ENCODE assay signal across 7 mouse cellular contexts in genomic region chr14:39473771-39474211, GRCm38 (mm10). TPM values are rescaled to one million over a fixed set of nuclear protein-coding genes. Genes with fewer than 3 reads are reported as not detected.
DNase-seq lines count a peak whose midpoint lies in the region; ATAC-seq and TF ChIP-seq lines count a peak whose summit lies in the region.

No protein-coding gene starts in this region.

- H3K9me3 ChIP-seq in E14TG2a.4 (ENCODE audit: low read length): 0 out of 2 replicates have a peak, but pooled peaks cover 3% of the 10 kb centered on the region
- H3K9me3 ChIP-seq in embryonic facial prominence, embryonic 15.5 days (replicated peaks): no peaks in the 10 kb centered on the region
- no peaks in the 10 kb centered on the region for H3K9me3 ChIP-seq in midbrain, embryonic 15.5 days

- DNase-seq in R1 (ENCODE audit: low read depth, low spot score): peak; percentile 33
- DNase-seq in layer of hippocampus, adult 9-11 months: peak; percentile 41
- DNase-seq in natural killer cell, adult 2 months (ENCODE audit: low spot score in 2 of 2): no peak

- H3K4me3 ChIP-seq in E14TG2a.4 (replicated peaks; ENCODE audit: low read length): peak overlapping the region; percentile 74
- peak overlapping the region; percentile 48 for H3K4me3 ChIP-seq in embryonic facial prominence, embryonic 15.5 days (replicated peaks)
- H3K4me3 ChIP-seq in midbrain, embryonic 15.5 days: peak overlapping the region; percentile 83

- WGBS in embryonic facial prominence, embryonic 15.5 days: 2% methylated on average over 27 of the region's 27 CpGs
- 1% methylated on average over 27 of the region's 27 CpGs for WGBS in midbrain, embryonic 15.5 days

- peaks cover 72% of the 10 kb centered on the region for H3K27me3 ChIP-seq in E14TG2a.4 (ENCODE audit: insufficient read depth, low read length)
- H3K27me3 ChIP-seq in embryonic facial prominence, embryonic 15.5 days: peaks cover 73% of the 10 kb centered on the region
- H3K27me3 ChIP-seq in midbrain, embryonic 15.5 days (replicated peaks): no peaks in the 10 kb centered on the region

- ATAC-seq in embryonic facial prominence, embryonic 15.5 days (ENCODE audit: insufficient number of reproducible peaks, low FRiP score, low TSS enrichment, low read depth): no peak
- peak; percentile 59 for ATAC-seq in midbrain, embryonic 15.5 days (replicated peaks)
- ATAC-seq in monocyte, adult 5-6 weeks (replicated peaks; ENCODE audit: insufficient number of reproducible peaks, low FRiP score, low TSS enrichment, poor library complexity, severe bottlenecking): no peak

- H3K36me3 ChIP-seq in E14TG2a.4 (ENCODE audit: insufficient read depth, low read length): no peaks in the 10 kb centered on the region
- no peaks in the 10 kb centered on the region for H3K36me3 ChIP-seq in embryonic facial prominence, embryonic 15.5 days
- H3K36me3 ChIP-seq in midbrain, embryonic 15.5 days (replicated peaks): no peaks in the 10 kb centered on the region

- H3K9ac ChIP-seq in embryonic facial prominence, embryonic 15.5 days: no peak overlapping the region
- H3K9ac ChIP-seq in midbrain, embryonic 15.5 days: peak overlapping the region; percentile 89

- H3K4me1 ChIP-seq in E14TG2a.4 (replicated peaks; ENCODE audit: low read depth, low read length): peaks cover 14% of the 10 kb centered on the region; the same call in 1 of the 2 replicates
- H3K4me1 ChIP-seq in embryonic facial prominence, embryonic 15.5 days: peaks cover 20% of the 10 kb centered on the region
- peaks cover 16% of the 10 kb centered on the region for H3K4me1 ChIP-seq in midbrain, embryonic 15.5 days

- no peak overlapping the region for H3K27ac ChIP-seq in embryonic facial prominence, embryonic 15.5 days (replicated peaks)
- H3K27ac ChIP-seq in midbrain, embryonic 15.5 days: peak overlapping the region; percentile 97

- peak overlapping the region; percentile 83 for H3K4me2 ChIP-seq in embryonic facial prominence, embryonic 15.5 days (replicated peaks)
- peak overlapping the region; percentile 70 for H3K4me2 ChIP-seq in midbrain, embryonic 15.5 days

- TF ChIP-seq CTCF in E14TG2a.4 (conservative IDR thresholded peaks at IDR 0.05; ENCODE audit: low read length): no peak

RNA-seq across cellular contexts. Expression of gene Nrg3, which starts 0.9 kb away (rescaled TPM):
- 0.16 and 0.25 TPM in 2 replicates for polyA plus RNA-seq in embryonic facial prominence, embryonic 15.5 days (2015; fragmentation: Nextera tagmentation; extraction: Ambion mirVana)
- polyA plus RNA-seq in midbrain, embryonic 15.5 days (2015; fragmentation: Nextera tagmentation; extraction: Ambion mirVana): 14.8 and 17.2 TPM in 2 replicates
- total RNA-seq in monocyte, adult 5-6 weeks (2017): not detected in 3 replicates

Comparison
In these comparisons a context has a peak if more than half of its experiments do, and no peak if none do; other contexts are left out.
1. DNase-seq: peak in R1 (single experiment) and layer of hippocampus, adult 9-11 months (single experiment); none in natural killer cell, adult 2 months (0 of 2).
2. RNA of gene Nrg3, which starts 0.9 kb away (polyA plus RNA-seq): 14.8 to 17.2 TPM in midbrain, embryonic 15.5 days; 0.16 to 0.25 TPM in embryonic facial prominence, embryonic 15.5 days; every median in the first group is over 10 times any median in the second.
3. Peak in every context shown above with its lines, with median percentiles within 50 percentile points of each other: H3K4me3 ChIP-seq.